Mouse (Mus musculus) regulatory T cell (primary cell): ENCODE data around the gene Bricd5.

Source experiments
- in situ Hi-C: fragments of 300-600 bp; cut with MboI, MseI; formaldehyde crosslinking; loops from one replicate; pipeline ENCODE4 v1.15.1; 2025; ENCODE audit warnings: high pct_unique_total_duplicates

The Bricd5 gene

GRCm38 (mm10) chr17:24461580-24461979 lies 12.1 kb upstream of the Bricd5 start:
- in situ Hi-C loops, result no loop called here

GRCm38 (mm10) chr17:24462932-24463331 lies 10.8 kb upstream of the Bricd5 start:
- in situ Hi-C loops, result no loop called here

- in situ Hi-C loops, result no loop called here
These were observed 10.1 kb upstream of the Bricd5 start for GRCm38 (mm10) chr17:24463374-24464133.

GRCm38 (mm10) chr17:24468636-24469246 lies 4.9 kb upstream of the Bricd5 start:
- in situ Hi-C loops, result no loop called here

GRCm38 (mm10) chr17:24469336-24469909 lies 4.3 kb upstream of the Bricd5 start:
- in situ Hi-C loops, result no loop called here

- in situ Hi-C loops, result no loop called here
These were observed 3.6 kb upstream of the Bricd5 start, which contains the start of the genes E4f1 and Pgp for GRCm38 (mm10) chr17:24469910-24470602. TSS of gene E4f1 (minus strand) at chr17:24470313. TSS of gene Pgp (plus strand) at chr17:24470392.

- in situ Hi-C loops, result no loop called here
These were observed 2.8 kb upstream of the Bricd5 start for GRCm38 (mm10) chr17:24470701-24471527.

- in situ Hi-C loops, result no loop called here
These were observed 1.2 kb upstream of the Bricd5 start for GRCm38 (mm10) chr17:24472512-24472911.

- in situ Hi-C loops, result no loop called here
These were observed 873 bp downstream of the Bricd5 start for GRCm38 (mm10) chr17:24474557-24474956.

GRCm38 (mm10) chr17:24475586-24475985 lies 1.9 kb downstream of the Bricd5 start:
- in situ Hi-C loops, result no loop called here

GRCm38 (mm10) chr17:24476022-24476776 lies 2.5 kb downstream of the Bricd5 start:
- in situ Hi-C loops, result no loop called here

- in situ Hi-C loops, result no loop called here
These were observed 3.6 kb downstream of the Bricd5 start for GRCm38 (mm10) chr17:24477053-24477984.

GRCm38 (mm10) chr17:24477985-24478600 lies 4.4 kb downstream of the Bricd5 start:
- in situ Hi-C loops, result no loop called here

- in situ Hi-C loops, result no loop called here
These were observed 5.1 kb downstream of the Bricd5 start, which contains the start of gene Mlst8 for GRCm38 (mm10) chr17:24478663-24479380. TSS of gene Mlst8 (minus strand) at chr17:24479078.

GRCm38 (mm10) chr17:24479431-24479830 lies 5.7 kb downstream of the Bricd5 start:
- in situ Hi-C loops, result no loop called here

- in situ Hi-C loops, result no loop called here
These were observed 6.6 kb downstream of the Bricd5 start for GRCm38 (mm10) chr17:24480201-24480826.

- in situ Hi-C loops, result no loop called here
These were observed 7.5 kb downstream of the Bricd5 start for GRCm38 (mm10) chr17:24481027-24481815.
